Mouse (Mus musculus) spleen, postnatal 4 days (tissue): ENCODE measurements around the gene Prkce.

Source experiments
- DNase-seq, 2 experiments: peaks; one replicate each; pipeline ENCODE4 v3.0.0; 2022; ENCODE audit warnings: low spot score in 2 of 2

The Prkce gene

GRCm38 (mm10) chr17:86443886-86444285 is 276.3 kb downstream of the Prkce start:
- no peak for DNase-seq

- peak; percentile 87 to 94 for DNase-seq
Measured at GRCm38 (mm10) chr17:86444578-86445419, 277.2 kb downstream of the Prkce start.

- DNase-seq, result no peak
Measured at GRCm38 (mm10) chr17:86445420-86445720, 277.8 kb downstream of the Prkce start.

GRCm38 (mm10) chr17:86445900-86446299 is 278.3 kb downstream of the Prkce start:
- no peak for DNase-seq

GRCm38 (mm10) chr17:86447101-86447598 is 279.6 kb downstream of the Prkce start:
- DNase-seq, result no peak

GRCm38 (mm10) chr17:86452934-86453333 is 285.3 kb downstream of the Prkce start:
- DNase-seq, result no peak

GRCm38 (mm10) chr17:86453673-86454350 is 286.2 kb downstream of the Prkce start:
- no peak for DNase-seq

GRCm38 (mm10) chr17:86454351-86454706 is 286.7 kb downstream of the Prkce start:
- DNase-seq, result no peak

- DNase-seq, result no peak
Measured at GRCm38 (mm10) chr17:86456512-86456911, 288.9 kb downstream of the Prkce start.

- no peak for DNase-seq
Measured at GRCm38 (mm10) chr17:86458302-86458980, 290.9 kb downstream of the Prkce start.

GRCm38 (mm10) chr17:86460645-86461430 is 293.3 kb downstream of the Prkce start:
- DNase-seq, result no peak

- DNase-seq, result no peak
Measured at GRCm38 (mm10) chr17:86463369-86463768, 295.8 kb downstream of the Prkce start.

GRCm38 (mm10) chr17:86464197-86464596 is 296.6 kb downstream of the Prkce start:
- no peak for DNase-seq

GRCm38 (mm10) chr17:86464689-86465363 is 297.2 kb downstream of the Prkce start:
- DNase-seq, result no peak

- DNase-seq, result no peak
Measured at GRCm38 (mm10) chr17:86465865-86466264, 298.3 kb downstream of the Prkce start.

- no peak for DNase-seq
Measured at GRCm38 (mm10) chr17:86466412-86466811, 298.8 kb downstream of the Prkce start.

GRCm38 (mm10) chr17:86466871-86467270 is 299.3 kb downstream of the Prkce start:
- DNase-seq, result no peak

- DNase-seq, result no peak
Measured at GRCm38 (mm10) chr17:86467291-86467898, 299.8 kb downstream of the Prkce start.

GRCm38 (mm10) chr17:86467967-86468366 is 300.4 kb downstream of the Prkce start:
- no peak for DNase-seq

GRCm38 (mm10) chr17:86470160-86470559 is 302.6 kb downstream of the Prkce start:
- DNase-seq, result no peak

- DNase-seq, result peak; percentile 36 to 73
Measured at GRCm38 (mm10) chr17:86471684-86472083, 304.1 kb downstream of the Prkce start.
